Mouse (Mus musculus) myocyte (in vitro differentiated cells): ENCODE results near the gene Zfp182.

ENCODE experiments used
- CEBPB ChIP-seq: IDR thresholded peaks from 2 replicates; pipeline ENCODE4 v1.6.1; 2011; ENCODE audit warnings: mild to moderate bottlenecking, moderate library complexity; ENCODE audit not compliant: poor library complexity, insufficient read depth, severe bottlenecking
- E2F4 ChIP-seq: IDR thresholded peaks from one replicate; pipeline ENCODE4 v1.6.1; 2011; ENCODE audit warnings: mild to moderate bottlenecking, control low read depth, moderate library complexity; ENCODE audit not compliant: insufficient read depth
- MAX ChIP-seq: IDR thresholded peaks from one replicate; pipeline ENCODE4 v1.6.1; 2011; ENCODE audit warnings: low read depth, mild to moderate bottlenecking, control low read depth
- MYOG ChIP-seq, 3 experiments: IDR thresholded peaks; one replicate each; pipeline ENCODE4 v1.6.1; 2011; ENCODE audit warnings: control low read depth in 2 of 3, low read depth in 2 of 3, mild to moderate bottlenecking in 2 of 3; ENCODE audit not compliant: insufficient read length in 2 of 3, control insufficient read depth in 1 of 3, insufficient read depth in 1 of 3
- POLR2A ChIP-seq: IDR thresholded peaks from one replicate; pipeline ENCODE4 v1.6.1; 2011; ENCODE audit warnings: low read depth, mild to moderate bottlenecking, control low read depth, moderate library complexity; ENCODE audit not compliant: insufficient read length
- REST ChIP-seq: IDR thresholded peaks from one replicate; pipeline ENCODE4 v1.6.1; 2011; ENCODE audit warnings: mild to moderate bottlenecking, control low read depth, moderate library complexity; ENCODE audit not compliant: insufficient read depth, insufficient read length
- TCF12 ChIP-seq: IDR thresholded peaks from one replicate; pipeline ENCODE4 v1.6.1; 2011; ENCODE audit warnings: mild to moderate bottlenecking, control low read depth; ENCODE audit not compliant: poor library complexity, insufficient read depth, severe bottlenecking
- USF1 ChIP-seq: IDR thresholded peaks from one replicate; pipeline ENCODE4 v1.6.1; 2011; ENCODE audit warnings: low read depth, mild to moderate bottlenecking, control low read depth, moderate library complexity

DNA sequence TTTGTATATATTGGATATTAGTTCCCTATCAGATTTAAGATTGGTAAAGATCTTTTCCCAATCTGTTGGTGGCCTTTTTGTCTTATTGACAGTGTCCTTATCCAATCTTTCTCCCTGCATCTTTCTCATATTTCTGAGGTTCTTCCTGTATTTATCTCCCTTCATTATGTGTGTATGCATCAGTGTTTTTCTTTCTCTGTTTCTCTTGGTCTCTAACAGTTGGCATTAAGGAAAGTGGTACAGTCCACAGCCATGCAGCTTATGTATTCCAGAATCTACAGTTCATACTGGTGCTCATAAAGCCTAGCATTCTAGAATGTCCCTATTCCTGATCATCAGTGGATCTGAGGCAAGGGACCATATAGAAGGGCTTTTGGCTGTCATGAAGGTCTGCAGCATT is 6.0 kb upstream of the Zfp182 start, which contains the start of gene Spaca5:
- no peak for TF ChIP-seq POLR2A
- TF ChIP-seq USF1, result no peak
- no peak for TF ChIP-seq CEBPB
- TF ChIP-seq TCF12, result no peak
- TF ChIP-seq REST, result no peak
- TF ChIP-seq MAX, result no peak
- no peak for TF ChIP-seq E2F4
- TF ChIP-seq MYOG (IDR thresholded peaks at IDR 0.05; ENCODE audit: control insufficient read depth in 1 of 3, insufficient read depth in 1 of 3, insufficient read length in 2 of 3, low read depth in 2 of 3), result no peak
